8 mouse cellular contexts compared by ENCODE assay signal in genomic region chr11:119990658-119991337, GRCm38 (mm10). TPM values are rescaled to one million over a fixed set of nuclear protein-coding genes. Genes with fewer than 3 reads are reported as not detected.
DNase-seq lines count a peak whose midpoint lies in the region; ATAC-seq and TF ChIP-seq lines count a peak whose summit lies in the region.

No protein-coding gene starts in this region.

- no peak overlapping the region for H3K27ac ChIP-seq in forebrain, embryonic 11.5 days (ENCODE audit: low read depth, low read length)
- no peak overlapping the region for H3K27ac ChIP-seq in forebrain, embryonic 16.5 days (ENCODE audit: low read length)
- no peak overlapping the region for H3K27ac ChIP-seq in neural tube, embryonic 11.5 days (ENCODE audit: low read depth, low read length)
- peak overlapping the region; percentile 67; the same call in 1 of the 2 replicates for H3K27ac ChIP-seq in lung, embryonic 14.5 days (ENCODE audit: low read depth)

- no peaks in the 10 kb centered on the region for H3K27me3 ChIP-seq in forebrain, embryonic 11.5 days (ENCODE audit: control insufficient read depth, insufficient read depth, low read length)
- H3K27me3 ChIP-seq in forebrain, embryonic 16.5 days (replicated peaks; ENCODE audit: control insufficient read depth, insufficient read depth, low read length): no peaks in the 10 kb centered on the region
- no peaks in the 10 kb centered on the region for H3K27me3 ChIP-seq in neural tube, embryonic 11.5 days (ENCODE audit: control insufficient read depth, insufficient read depth, low read length)
- no peaks in the 10 kb centered on the region for H3K27me3 ChIP-seq in lung, embryonic 14.5 days (ENCODE audit: insufficient read depth, low read length)

- H3K9me3 ChIP-seq in forebrain, embryonic 11.5 days (ENCODE audit: control insufficient read depth, low read length): no peaks in the 10 kb centered on the region
- H3K9me3 ChIP-seq in forebrain, embryonic 16.5 days (ENCODE audit: control insufficient read depth, low read length): no peaks in the 10 kb centered on the region
- H3K9me3 ChIP-seq in neural tube, embryonic 11.5 days (ENCODE audit: control insufficient read depth, low read length): no peaks in the 10 kb centered on the region
- H3K9me3 ChIP-seq in lung, embryonic 14.5 days (ENCODE audit: low read depth, low read length): no peaks in the 10 kb centered on the region

- no peak overlapping the region for H3K4me2 ChIP-seq in forebrain, embryonic 11.5 days (ENCODE audit: low read depth, low read length, severe bottlenecking)
- H3K4me2 ChIP-seq in forebrain, embryonic 16.5 days (ENCODE audit: low read length): no peak overlapping the region
- H3K4me2 ChIP-seq in neural tube, embryonic 11.5 days (ENCODE audit: low read depth): no peak overlapping the region
- peak overlapping the region; percentile 34; the same call in 1 of the 2 replicates for H3K4me2 ChIP-seq in lung, embryonic 14.5 days

- H3K36me3 ChIP-seq in forebrain, embryonic 11.5 days (ENCODE audit: control insufficient read depth, insufficient read depth, low read length): no peaks in the 10 kb centered on the region
- no peaks in the 10 kb centered on the region for H3K36me3 ChIP-seq in forebrain, embryonic 16.5 days (ENCODE audit: control insufficient read depth, insufficient read depth)
- H3K36me3 ChIP-seq in neural tube, embryonic 11.5 days (ENCODE audit: control insufficient read depth, insufficient read depth, low read length): no peaks in the 10 kb centered on the region
- peaks cover 26% of the 10 kb centered on the region for H3K36me3 ChIP-seq in lung, embryonic 14.5 days (ENCODE audit: insufficient read depth)

- H3K4me1 ChIP-seq in forebrain, embryonic 11.5 days (replicated peaks; ENCODE audit: control insufficient read depth, insufficient read depth, low read length): peaks cover 8% of the 10 kb centered on the region
- H3K4me1 ChIP-seq in forebrain, embryonic 16.5 days (replicated peaks; ENCODE audit: control insufficient read depth, insufficient read depth, low read length): peaks cover 24% of the 10 kb centered on the region
- peaks cover 15% of the 10 kb centered on the region; the same call in 1 of the 2 replicates for H3K4me1 ChIP-seq in neural tube, embryonic 11.5 days (ENCODE audit: control insufficient read depth, insufficient read depth, low read length)
- peaks cover 21% of the 10 kb centered on the region for H3K4me1 ChIP-seq in lung, embryonic 14.5 days (ENCODE audit: insufficient read depth)

- peak; percentile 59 for ATAC-seq in forebrain, embryonic 11.5 days (replicated peaks; ENCODE audit: low FRiP score)
- no peak for ATAC-seq in forebrain, embryonic 16.5 days
- ATAC-seq in neural tube, embryonic 11.5 days (ENCODE audit: insufficient read depth, low FRiP score, low TSS enrichment): peak; percentile 31; the same call in 1 of the 2 replicates
- ATAC-seq in lung, embryonic 14.5 days (ENCODE audit: insufficient read depth): peak; percentile 39

- DNase-seq in forebrain, embryonic 11.5 days (ENCODE audit: low spot score): no peak
- no peak for DNase-seq in neural tube, embryonic 11.5 days (ENCODE audit: low spot score)
- DNase-seq in neural tube, embryonic 10.5 days (ENCODE audit: extremely low spot score, low spot score): no peak
- peak; percentile 16 for DNase-seq in lung, embryonic 14.5 days
- DNase-seq in telencephalon, adult 2 months (ENCODE audit: low read depth, low spot score): peak; percentile 71
- DNase-seq in testis, postnatal 10 days (ENCODE audit: low spot score): no peak
- DNase-seq in thymus, postnatal 36 days: no peak

- no peak overlapping the region for H3K4me3 ChIP-seq in forebrain, embryonic 11.5 days (ENCODE audit: low read depth, low read length)
- H3K4me3 ChIP-seq in forebrain, embryonic 16.5 days (replicated peaks; ENCODE audit: low read length): no peak overlapping the region
- H3K4me3 ChIP-seq in neural tube, embryonic 11.5 days (ENCODE audit: low read depth, low read length): no peak overlapping the region
- H3K4me3 ChIP-seq in lung, embryonic 14.5 days (ENCODE audit: low read depth, low read length): no peak overlapping the region

- no peak for TF ChIP-seq CTCF in lung, embryonic 14.5 days (IDR thresholded peaks at IDR 0.05; ENCODE audit: low read depth)

- WGBS in forebrain, embryonic 11.5 days: 60% methylated on average over 10 of the region's 10 CpGs
- WGBS in forebrain, embryonic 16.5 days: 52% methylated on average over 10 of the region's 10 CpGs
- WGBS in neural tube, embryonic 11.5 days: 61% methylated on average over 6 of the region's 10 CpGs
- WGBS in lung, embryonic 14.5 days: 29% methylated on average over 10 of the region's 10 CpGs

- H3K9ac ChIP-seq in forebrain, embryonic 11.5 days (ENCODE audit: low read length): no peak overlapping the region
- no peak overlapping the region for H3K9ac ChIP-seq in forebrain, embryonic 16.5 days (replicated peaks; ENCODE audit: low read depth, low read length)
- H3K9ac ChIP-seq in neural tube, embryonic 11.5 days (ENCODE audit: low read length): no peak overlapping the region
- H3K9ac ChIP-seq in lung, embryonic 14.5 days: no peak overlapping the region; the same call in 1 of the 2 replicates

RNA-seq across cellular contexts. Expression of gene Baiap2, which starts 48.2 kb away (rescaled TPM):
- 10.4 and 12.1 TPM in 2 replicates for polyA plus RNA-seq in forebrain, embryonic 11.5 days (2014; fragmentation: Nextera tagmentation; extraction: Ambion mirVana)
- polyA plus RNA-seq in forebrain, embryonic 16.5 days (2015; fragmentation: Nextera tagmentation; extraction: Ambion mirVana): 36.5 and 38.7 TPM in 2 replicates
- 11.9 and 12.6 TPM in 2 replicates for polyA plus RNA-seq in neural tube, embryonic 11.5 days (2014; fragmentation: Nextera tagmentation; extraction: Ambion mirVana)
- 20.4 and 20.5 TPM in 2 replicates for polyA plus RNA-seq in lung, embryonic 14.5 days (2014; fragmentation: Nextera tagmentation; extraction: Ambion mirVana)

RNA-seq across cellular contexts. Expression of gene Aatk, which starts 56.2 kb away (rescaled TPM):
- polyA plus RNA-seq in forebrain, embryonic 11.5 days (2014; fragmentation: Nextera tagmentation; extraction: Ambion mirVana): 2.8 and 3.5 TPM in 2 replicates
- polyA plus RNA-seq in forebrain, embryonic 16.5 days (2015; fragmentation: Nextera tagmentation; extraction: Ambion mirVana): 21.6 and 28.1 TPM in 2 replicates
- 3.0 and 5.1 TPM in 2 replicates for polyA plus RNA-seq in neural tube, embryonic 11.5 days (2014; fragmentation: Nextera tagmentation; extraction: Ambion mirVana)
- polyA plus RNA-seq in lung, embryonic 14.5 days (2014; fragmentation: Nextera tagmentation; extraction: Ambion mirVana): 2.2 and 2.3 TPM in 2 replicates

Comparison
In these comparisons a context has a peak if more than half of its experiments do, and no peak if none do; other contexts are left out.
1. DNase-seq: peak in lung, embryonic 14.5 days (single experiment) and telencephalon, adult 2 months (single experiment); none in forebrain, embryonic 11.5 days (single experiment), neural tube, embryonic 11.5 days (single experiment), neural tube, embryonic 10.5 days (single experiment), testis, postnatal 10 days (single experiment) and thymus, postnatal 36 days (0 of 2).